Mouse (Mus musculus): ENCODE measurements around the gene Nxnl1.

Nxnl1 gene

DNA sequence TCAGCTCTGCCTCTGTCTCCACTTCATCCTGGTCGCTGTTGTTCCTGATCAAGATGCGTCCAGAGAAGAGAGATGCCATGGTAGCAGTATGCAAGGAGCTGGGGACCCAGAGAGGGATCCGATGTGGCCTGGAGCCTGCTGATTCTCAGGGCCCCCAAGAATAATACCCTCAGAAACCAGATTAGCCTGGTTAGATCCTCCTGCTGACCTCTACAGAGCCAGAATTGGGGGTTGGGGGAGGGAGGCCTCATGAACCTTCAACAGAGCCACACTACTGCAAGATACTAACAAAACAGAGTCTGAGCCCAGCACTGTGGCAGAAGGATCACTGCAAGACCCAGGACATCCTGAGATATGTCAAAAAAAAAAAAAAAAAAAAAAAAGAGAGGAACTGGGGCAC is at the start of gene Nxnl1:
TSS of gene Nxnl1 (minus strand) at position 101 of the 400 bp plus-strand sequence.
- no peak for DNase-seq

DNA sequence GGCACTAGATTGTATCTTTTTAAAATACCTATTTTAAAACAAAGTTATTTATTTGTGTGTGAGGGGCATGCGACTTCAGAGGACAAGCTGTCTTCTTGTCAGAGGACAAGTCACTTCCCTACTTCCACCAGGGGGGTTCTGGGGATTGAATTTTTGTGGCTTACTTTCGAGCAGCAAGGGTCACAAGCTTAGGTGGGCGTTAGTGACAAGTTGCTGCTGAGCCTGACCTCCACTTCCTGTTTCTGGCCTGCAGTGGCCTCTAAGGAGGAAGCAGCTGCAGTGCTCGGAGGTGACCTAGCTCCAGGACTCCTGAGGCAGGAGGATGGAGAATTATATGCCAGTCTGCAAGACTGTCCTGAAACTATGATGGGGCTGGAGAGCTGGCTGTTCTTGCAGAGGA is 47.0 kb upstream of the Nxnl1 start:
- peak in 1 of 2 experiments; percentile 53 for DNase-seq

- no peak for DNase-seq
These were observed 45.7 kb upstream of the Nxnl1 start for GRCm38 (mm10) chr8:71612141-71612540.

- peak; percentile 99 for DNase-seq
These were observed 44.6 kb upstream of the Nxnl1 start, which contains the start of gene Colgalt1 for GRCm38 (mm10) chr8:71610822-71611651. Gene Colgalt1 (plus strand): TSS chr8:71610998.

DNA sequence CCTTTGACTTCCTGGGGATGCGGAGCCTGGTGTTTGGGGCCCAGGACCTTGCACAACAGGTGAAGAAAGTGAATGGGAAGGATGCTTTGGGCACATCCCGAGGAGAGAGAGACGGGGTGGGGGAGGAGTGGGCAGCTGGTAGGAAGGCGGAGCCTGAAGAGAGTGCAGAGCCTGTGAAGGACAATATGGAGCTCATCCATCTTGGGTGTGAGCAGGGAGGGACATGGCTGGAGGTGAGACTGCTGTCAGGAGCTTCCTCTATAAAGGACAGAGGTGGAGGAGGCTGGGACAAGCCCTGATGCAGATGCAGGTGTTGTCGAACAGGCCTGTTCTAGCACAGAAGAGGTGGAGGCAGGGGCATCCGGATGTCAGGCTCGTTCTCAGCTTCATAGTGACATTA is 37.6 kb upstream of the Nxnl1 start:
- DNase-seq, result no peak

- DNase-seq, result peak; percentile 95 to 96
These were observed 36.4 kb upstream of the Nxnl1 start for GRCm38 (mm10) chr8:71602666-71603334.

DNA sequence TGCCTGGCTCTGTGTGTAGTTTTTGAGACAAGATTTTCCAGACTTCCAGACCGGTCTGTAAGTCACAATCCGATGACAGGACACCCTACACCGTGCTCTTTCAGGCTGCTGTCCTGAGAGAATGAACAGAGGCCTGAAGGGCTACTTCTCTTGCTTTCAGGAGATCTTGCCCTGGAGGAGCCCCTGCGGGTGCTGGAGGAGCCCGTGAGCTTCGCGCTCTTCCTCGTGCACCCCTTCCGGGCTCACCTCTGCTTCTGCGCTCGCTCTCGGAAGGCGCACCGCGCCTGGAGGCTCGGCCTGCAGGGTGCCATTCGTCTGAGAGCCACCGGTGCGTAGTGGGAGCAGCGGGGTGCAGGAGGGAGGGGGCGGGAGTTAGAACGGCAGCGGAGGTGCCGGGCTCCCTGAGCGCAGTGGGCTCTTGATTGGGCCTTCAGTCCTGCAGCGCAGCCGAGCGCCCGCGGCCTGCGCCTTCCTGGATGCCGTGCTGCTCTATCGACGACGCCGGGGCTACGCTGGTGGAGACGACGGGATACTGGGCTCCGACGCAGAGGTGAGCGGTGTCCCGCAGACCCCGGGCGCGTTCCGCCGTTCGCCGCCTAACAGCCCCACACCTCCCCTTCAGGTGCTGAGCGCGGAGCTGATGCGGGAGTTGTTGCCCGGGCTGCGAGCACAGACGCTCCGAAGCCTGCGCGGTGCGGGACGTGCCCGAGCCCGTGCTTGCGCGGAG is 35.7 kb upstream of the Nxnl1 start:
- DNase-seq, result no peak

DNA sequence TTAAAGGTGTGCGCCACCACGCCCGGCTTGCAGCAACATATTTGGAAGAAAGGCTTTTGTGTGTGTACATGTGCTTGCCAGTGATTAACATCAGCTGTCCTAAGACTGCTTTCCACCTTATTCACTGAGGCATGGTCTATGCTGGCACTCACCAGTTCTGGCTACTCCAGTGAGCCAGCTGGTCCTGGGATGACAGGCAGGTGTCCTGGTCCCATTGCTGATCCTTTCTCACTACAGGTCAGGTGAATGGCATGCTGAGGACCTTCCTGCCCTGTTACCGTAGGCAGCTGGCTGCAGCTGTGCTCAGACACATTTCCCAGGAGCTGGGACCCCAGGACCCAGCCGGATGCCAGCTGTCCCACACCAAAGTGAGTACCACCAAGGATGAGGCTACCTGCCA is 32.4 kb upstream of the Nxnl1 start:
- no peak for DNase-seq

- DNase-seq, result no peak
These were observed 32.0 kb upstream of the Nxnl1 start for GRCm38 (mm10) chr8:71598375-71598774.

DNA sequence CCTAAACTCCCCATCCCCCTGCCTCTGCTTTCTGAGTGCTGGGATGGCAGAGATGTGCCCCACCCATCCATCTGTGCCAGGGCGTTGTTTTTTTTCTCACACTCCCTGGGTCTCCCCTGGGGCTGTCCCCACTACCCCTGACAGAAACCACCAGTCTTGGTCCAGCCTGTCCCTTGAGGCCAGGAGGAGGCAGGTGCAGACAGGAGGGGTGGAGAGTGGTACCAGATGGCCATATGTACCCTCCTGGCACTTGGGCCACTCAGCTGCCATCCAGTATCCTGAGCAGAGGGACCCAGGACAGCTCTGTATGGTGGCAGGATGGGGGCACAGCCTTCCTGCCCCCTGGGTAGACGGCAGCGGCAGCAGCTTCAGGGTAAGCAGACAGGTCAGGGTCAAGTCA is 31.1 kb upstream of the Nxnl1 start, which contains the start of gene Fam129c:
TSS of gene Fam129c (plus strand) at position 198 of the 400 bp plus-strand sequence.
- no peak for DNase-seq

DNA sequence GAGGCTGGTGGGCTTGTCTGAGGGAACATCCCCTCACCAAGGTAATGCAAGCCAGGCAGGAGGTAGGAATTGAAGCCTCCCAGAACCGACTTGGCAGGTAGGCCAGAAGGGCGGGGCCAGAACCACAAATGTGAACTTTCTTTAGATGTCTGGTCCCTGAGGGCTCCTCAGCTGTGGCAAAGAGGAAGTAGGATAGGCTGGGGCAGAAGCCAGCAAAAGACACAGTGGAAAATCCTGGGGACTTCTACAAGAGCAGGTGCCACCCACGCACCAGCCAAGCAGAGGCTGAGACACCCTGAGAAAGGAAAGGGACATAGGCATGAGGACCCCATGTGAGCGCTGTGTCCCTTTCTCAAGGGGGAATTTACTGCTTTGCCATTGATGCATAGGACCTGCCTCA is 30.4 kb upstream of the Nxnl1 start:
- peak in 1 of 2 experiments; percentile 47 for DNase-seq

DNA sequence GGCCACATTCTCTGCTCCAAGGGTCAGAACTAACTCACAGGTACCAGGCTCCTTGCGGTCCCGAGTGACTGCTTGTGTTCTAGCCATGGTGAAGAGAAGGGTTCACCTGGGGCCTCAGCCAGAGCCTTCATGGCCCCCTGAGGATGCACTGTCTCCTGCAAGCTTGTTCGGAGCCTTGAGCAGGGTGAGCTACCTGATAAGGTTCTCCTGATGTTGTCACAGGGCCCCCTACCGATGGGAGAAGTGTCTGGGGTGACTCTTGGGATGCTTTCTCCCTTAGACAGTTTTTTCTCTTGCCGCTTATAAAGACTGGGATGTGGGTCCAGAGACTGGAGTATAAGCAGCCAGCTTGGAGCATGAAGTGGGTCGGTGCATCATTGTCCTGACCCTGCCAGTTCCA is 30.0 kb upstream of the Nxnl1 start:
- DNase-seq, result no peak

- peak; percentile 82 to 87 for DNase-seq
These were observed 29.5 kb upstream of the Nxnl1 start for GRCm38 (mm10) chr8:71595862-71596261.

DNA sequence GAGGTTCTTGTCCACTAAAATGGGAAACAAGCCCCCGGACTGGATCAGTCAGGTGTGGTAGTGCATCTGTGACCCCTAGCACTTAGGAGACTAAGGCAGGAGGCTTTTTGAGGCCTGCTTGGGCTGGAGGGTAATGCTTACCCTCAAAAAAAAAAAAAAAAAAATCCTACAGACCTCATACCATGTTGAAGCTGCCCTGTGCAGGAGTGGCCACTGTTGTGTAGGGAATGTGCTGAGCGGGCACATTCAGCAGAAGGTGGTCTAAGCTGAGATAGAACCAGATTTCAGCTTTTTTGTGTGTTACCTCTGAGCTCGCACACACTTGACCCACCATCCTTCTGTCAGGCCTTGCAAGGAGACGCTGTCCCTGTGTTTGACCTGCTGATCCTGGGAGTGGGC is 27.9 kb upstream of the Nxnl1 start:
- DNase-seq, result no peak

- no peak for DNase-seq
These were observed 27.3 kb upstream of the Nxnl1 start for GRCm38 (mm10) chr8:71593556-71594323.

DNA sequence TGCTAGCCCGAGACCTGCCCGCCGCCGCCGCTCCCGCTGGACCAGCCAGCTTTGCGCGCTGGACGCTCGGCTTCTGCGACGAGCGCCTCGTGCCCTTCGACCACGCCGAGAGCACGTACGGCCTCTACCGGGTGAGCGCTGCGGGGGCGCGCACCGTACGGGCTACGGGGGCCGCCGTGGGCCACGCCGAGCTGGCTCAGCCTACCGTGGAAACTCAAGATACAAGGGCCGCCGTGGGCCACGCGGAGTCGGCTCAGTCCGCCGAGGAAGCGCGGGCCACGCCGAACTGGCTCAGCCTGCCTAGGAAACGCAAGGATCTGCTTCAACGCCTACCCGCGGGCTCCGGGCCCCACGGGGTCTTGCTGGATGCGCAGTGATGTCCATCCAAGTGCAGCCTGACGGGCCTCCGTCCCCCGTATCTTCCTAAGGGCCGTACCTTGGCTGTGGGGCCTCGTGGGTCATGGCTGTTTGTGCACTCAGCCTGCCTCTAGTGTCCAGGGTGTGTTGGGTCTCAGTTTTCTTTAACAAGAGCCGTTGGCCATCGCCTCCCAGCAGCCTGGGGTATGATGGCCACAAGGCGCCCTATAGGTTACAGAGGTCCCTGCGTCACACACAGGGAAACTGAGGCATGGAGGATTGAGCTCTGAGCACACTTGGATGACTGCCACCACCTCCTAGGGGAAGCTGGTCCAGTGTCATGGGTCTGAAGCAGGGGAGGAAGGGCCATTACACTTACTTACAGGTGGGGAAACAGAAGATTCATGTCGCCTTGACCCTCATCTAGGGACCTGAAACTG is 26.2 kb upstream of the Nxnl1 start:
- peak; percentile 71 to 79 for DNase-seq

GRCm38 (mm10) chr8:71591471-71592373 is 25.3 kb upstream of the Nxnl1 start, which contains the start of gene Pgls:
Gene Pgls (plus strand): TSS chr8:71592176.
- DNase-seq, result peak; percentile 95

DNA sequence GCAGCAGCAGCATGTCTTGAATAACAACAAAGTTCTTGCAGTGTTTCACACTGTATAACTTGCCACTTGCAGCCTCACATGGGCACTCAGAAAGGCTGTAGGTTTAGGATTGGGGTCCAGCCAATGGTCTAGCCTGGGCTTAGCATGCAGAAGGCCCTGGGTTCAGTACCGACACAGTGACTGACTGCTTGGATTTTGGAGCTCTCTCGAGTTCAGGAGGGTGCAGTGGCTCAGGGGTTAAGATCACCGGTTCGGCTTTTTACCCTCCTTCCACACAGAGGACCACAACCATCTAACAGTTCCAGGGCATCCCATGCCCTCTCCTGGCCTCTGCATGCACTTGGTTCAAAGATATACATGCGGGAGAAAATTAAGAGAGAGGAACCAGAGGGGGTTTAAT is 24.6 kb upstream of the Nxnl1 start:
- no peak for DNase-seq

- DNase-seq, result no peak
These were observed 22.4 kb upstream of the Nxnl1 start for GRCm38 (mm10) chr8:71588762-71589161.

DNA sequence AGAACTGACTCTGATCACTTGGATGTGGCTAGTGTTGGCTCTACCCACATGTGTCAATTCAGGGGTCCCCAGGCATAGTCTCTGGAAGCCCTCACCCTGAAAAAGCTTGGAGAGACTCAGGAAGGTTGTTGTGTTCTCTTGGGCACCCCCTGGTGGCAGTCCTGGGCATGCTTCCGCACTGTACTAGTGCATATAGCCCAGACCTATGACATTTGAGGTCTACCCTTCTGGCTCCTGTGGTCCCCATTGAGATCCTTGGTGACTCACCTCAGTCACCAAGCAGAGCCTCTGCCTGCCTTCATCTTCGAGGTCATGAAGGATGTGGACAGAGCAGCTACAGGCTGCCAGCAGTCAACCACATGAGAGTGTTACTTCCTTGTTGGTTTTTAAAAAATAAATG is 20.5 kb upstream of the Nxnl1 start:
- no peak for DNase-seq

DNA sequence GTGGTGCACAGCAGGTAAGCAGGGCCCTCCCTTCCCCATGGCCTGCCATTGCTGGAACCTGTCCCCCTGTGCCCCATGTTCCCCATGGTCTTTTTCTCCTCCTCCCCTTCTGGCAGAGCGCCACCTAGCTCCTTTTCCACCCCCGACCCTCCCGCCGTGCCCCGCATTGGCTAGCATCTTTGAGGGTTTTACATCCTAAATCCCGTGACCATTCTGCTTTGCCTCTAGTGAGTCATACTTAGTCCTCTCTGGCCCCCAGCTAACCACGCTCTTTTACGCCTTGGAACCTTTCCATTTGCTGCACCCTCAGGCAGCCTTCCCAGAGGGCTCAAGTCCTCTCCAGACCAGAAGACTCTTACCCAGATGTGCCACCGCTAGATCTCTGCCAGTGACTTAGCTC is 13.8 kb upstream of the Nxnl1 start:
- DNase-seq, result no peak
